ENCODE assay signal across 8 mouse cellular contexts in the genomic region with DNA sequence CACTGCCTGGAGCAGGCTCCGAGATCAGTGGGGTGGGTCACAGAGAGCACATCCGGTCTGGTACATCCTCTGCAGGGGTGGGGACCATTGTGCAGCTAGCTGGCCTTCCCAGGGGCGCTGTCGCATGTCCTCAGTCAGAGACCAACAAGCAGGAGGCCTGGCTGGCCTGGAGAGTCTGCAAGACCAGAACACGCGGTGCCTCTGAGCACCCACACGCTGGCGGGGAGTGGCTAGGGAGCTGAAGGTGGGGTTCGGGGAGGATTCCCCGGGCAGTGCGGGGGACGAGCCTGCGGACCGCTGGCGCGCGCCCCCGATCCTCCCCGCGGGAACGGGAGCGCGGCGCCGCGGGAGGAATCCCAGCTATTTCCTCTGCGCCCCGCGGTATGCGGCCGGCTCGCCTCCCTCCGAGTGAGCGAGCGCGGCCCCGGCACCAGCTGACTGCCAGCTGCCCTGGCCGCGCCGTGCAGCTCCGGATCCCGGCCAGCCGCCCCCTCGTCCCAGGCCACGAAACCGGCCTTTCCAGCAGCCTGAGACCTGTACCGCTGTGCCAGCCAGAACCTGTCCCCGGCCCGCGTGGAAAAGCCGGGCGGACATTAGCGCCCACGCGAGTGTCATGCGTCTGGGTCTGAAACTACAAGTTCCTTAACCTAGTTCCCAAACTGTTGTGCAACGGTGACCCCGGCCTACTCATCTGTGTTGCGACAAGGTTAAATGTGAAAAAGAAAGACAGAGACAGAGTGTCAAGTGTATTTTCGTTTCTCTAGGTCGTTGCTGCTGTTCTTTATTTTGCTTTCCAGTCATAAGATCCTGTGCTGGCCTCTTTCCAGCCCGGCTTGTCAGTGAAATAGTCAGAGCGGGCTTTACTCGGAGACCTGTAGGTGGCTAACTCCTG.
DNase-seq lines count a peak whose midpoint lies in the region; TF ChIP-seq lines count a peak whose summit lies in the region.

No protein-coding gene starts in this region.

- no peak for DNase-seq in ES-E14 (ENCODE audit: low read depth, low spot score)
- peak; percentile 46 to 52 for DNase-seq in cerebellum, adult 2 months
- peak; percentile 42 to 64 for DNase-seq in frontal cortex, postnatal 10 days (ENCODE audit: low spot score in 2 of 2)
- DNase-seq in hindbrain, embryonic 10.5 days (ENCODE audit: low spot score), result peak; percentile 82
- peak; percentile 91 for DNase-seq in layer of hippocampus, adult 9-11 months
- DNase-seq in lung, postnatal 10 days, result peak; percentile 89
- peak; percentile 52 for DNase-seq in ovary, postnatal 10 days (ENCODE audit: low spot score)
- peak; percentile 51 for DNase-seq in thymus, postnatal 0 days (ENCODE audit: low spot score)

- peaks cover 2 to 20% of the 10 kb centered on the region in 2 experiments; a peak in 2 of 4 replicates for H3K4me1 ChIP-seq in ES-E14 (ENCODE audit: control insufficient read depth in 2 of 2, insufficient read depth in 2 of 2, low read length in 2 of 2, poor library complexity in 1 of 2)
- peaks cover 6% of the 10 kb centered on the region; the same call in 1 of the 2 replicates for H3K4me1 ChIP-seq in cerebellum, adult 2 months (ENCODE audit: control insufficient read depth, insufficient read depth, low read length)
- H3K4me1 ChIP-seq in hindbrain, embryonic 10.5 days (replicated peaks), result peaks cover 63% of the 10 kb centered on the region

- no peaks in the 10 kb centered on the region for H3K9me3 ChIP-seq in ES-E14 (ENCODE audit: control insufficient read depth, insufficient read depth, low read depth, low read length)
- H3K9me3 ChIP-seq in hindbrain, embryonic 10.5 days, result no peaks in the 10 kb centered on the region

- no peak for TF ChIP-seq CTCF in cerebellum, adult 2 months (IDR thresholded peaks at IDR 0.05; ENCODE audit: borderline replicate concordance, insufficient read depth, low read depth, low read length)

- in situ Hi-C loops in ES-E14 (cut with MboI; ENCODE audit: low sequenced_read_pairs in 2 of 2, unreplicated experiment in 2 of 2), result loop anchor here (10.0 to 25.0 kb wide), 3 partner anchors 339 to 579 kb away; partner anchors contain the start of gene Haao (in 1 of the 2)

- no peaks in the 10 kb centered on the region for H3K36me3 ChIP-seq in ES-E14 (ENCODE audit: control insufficient read depth, insufficient read depth, low read length, poor library complexity, severe bottlenecking)
- H3K36me3 ChIP-seq in hindbrain, embryonic 10.5 days, result no peaks in the 10 kb centered on the region

- 7% methylated on average over 63 of the region's 64 CpGs for WGBS in cerebellum, adult 2 months
- 6% methylated on average over 64 of the region's 64 CpGs for WGBS in hindbrain, embryonic 10.5 days

- H3K27ac ChIP-seq in ES-E14 (ENCODE audit: insufficient read depth, low read depth, low read length, poor library complexity, severe bottlenecking), result no peak overlapping the region
- H3K27ac ChIP-seq in cerebellum, adult 2 months (ENCODE audit: insufficient read depth, low read length), result no peak overlapping the region
- peak overlapping the region; percentile 92 for H3K27ac ChIP-seq in hindbrain, embryonic 10.5 days

- H3K27me3 ChIP-seq in cerebellum, adult 2 months (ENCODE audit: control insufficient read depth, insufficient read depth, low read length), result no peaks in the 10 kb centered on the region
- H3K27me3 ChIP-seq in hindbrain, embryonic 10.5 days (ENCODE audit: insufficient read depth, poor library complexity, severe bottlenecking), result peaks cover 41% of the 10 kb centered on the region

- H3K9ac ChIP-seq in ES-E14 (ENCODE audit: insufficient read depth, low read depth, low read length, poor library complexity, severe bottlenecking), result peak overlapping the region; percentile 65

- no peak for TF ChIP-seq POLR2A in cerebellum, adult 2 months (IDR thresholded peaks at IDR 0.05; ENCODE audit: borderline replicate concordance, insufficient read depth, low read length)

- H3K4me3 ChIP-seq in ES-E14 (ENCODE audit: insufficient read depth in 1 of 2, low read depth in 1 of 2, low read length in 2 of 2, poor library complexity in 1 of 2, severe bottlenecking in 1 of 2), result peak overlapping the region; percentile 58 to 61
- H3K4me3 ChIP-seq in cerebellum, adult 2 months (replicated peaks; ENCODE audit: insufficient read depth, low read depth, low read length), result peak overlapping the region; percentile 47
- H3K4me3 ChIP-seq in hindbrain, embryonic 10.5 days, result peak overlapping the region; percentile 66

TF ChIP-seq in ES-E14, 5 proteins besides CTCF, POLR2A, EP300 and RAD21:
- TF ChIP-seq ZC3H11A (IDR thresholded peaks at IDR 0.05; ENCODE audit: borderline replicate concordance, low read depth, low read length) (no peak), ZNF384 (IDR thresholded peaks at IDR 0.05; ENCODE audit: low read depth, low read length) (no peak)
